Mouse (Mus musculus): Measurements from ENCODE around the gene Mapk1. TPM values are rescaled to one million over a fixed set of nuclear protein-coding genes. Genes with fewer than 3 reads are reported as not detected.
A peak's percentile ranks its signal among the peaks of the same experiment; 100 is the strongest.

Mapk1 gene
- polyA plus RNA-seq, 2 experiments = 126 to 186 TPM

- Histone ChIP-seq H3K27me3 (ENCODE audit: control insufficient read depth, insufficient read depth, low read length) (no peaks in the 10 kb centered on the region), H3K9ac (ENCODE audit: low read depth, low read length, severe bottlenecking) (peak overlapping the region; percentile 87; the same call in 1 of the 2 replicates), H3K27ac (replicated peaks; ENCODE audit: low read depth, low read length) (no peak overlapping the region), H3K36me3 (ENCODE audit: control insufficient read depth, insufficient read depth, low read length) (peaks cover 9% of the 10 kb centered on the region; the same call in 1 of the 2 replicates), H3K4me1 (ENCODE audit: control insufficient read depth, insufficient read depth, low read length) (peaks cover 4% of the 10 kb centered on the region), H3K9me3 (ENCODE audit: control insufficient read depth, low read length) (peaks cover 1% of the 10 kb centered on the region; the same call in 1 of the 2 replicates), H3K4me2 (replicated peaks; ENCODE audit: low read depth, low read length, severe bottlenecking) (peak overlapping the region; percentile 73), H3K4me3 (replicated peaks; ENCODE audit: low read length) (peak overlapping the region; percentile 78)
- WGBS = 50% methylated on average over 6 of the region's 6 CpGs
- ATAC-seq (ENCODE audit: low FRiP score, low read depth) (no peak), DNase-seq (ENCODE audit: low spot score) (no peak)
- TF ChIP-seq POLR2A (IDR thresholded peaks at IDR 0.05; ENCODE audit: borderline replicate concordance, extremely low read depth, insufficient read depth, insufficient read length) = no peak
Observed at GRCm38 (mm10) chr16:17070716-17071115, 87.5 kb downstream of the Mapk1 start.

DNA sequence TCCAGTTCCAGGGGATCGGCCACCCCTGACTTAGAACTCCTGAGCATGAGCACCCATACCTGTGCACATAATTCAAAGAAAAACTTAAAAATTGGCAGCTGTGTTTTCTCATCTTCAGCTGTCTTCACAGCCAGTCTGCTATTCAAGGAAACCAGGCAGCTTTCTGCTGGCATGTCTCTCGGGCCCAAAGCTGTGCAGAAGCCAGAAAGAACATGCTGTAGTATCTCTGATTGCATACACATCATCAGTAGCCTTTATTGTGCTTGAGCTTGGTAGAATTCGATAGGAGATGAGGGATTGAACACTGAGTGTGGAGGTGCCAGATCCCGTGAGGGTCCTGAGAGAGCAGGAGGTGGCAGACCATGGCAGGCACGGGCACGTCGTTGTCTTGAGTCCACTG lies 89.8 kb downstream of the Mapk1 start:
- Histone ChIP-seq H3K9ac (ENCODE audit: low read depth, low read length, severe bottlenecking) (no peak overlapping the region), H3K9me3 (ENCODE audit: control insufficient read depth, low read length) (peaks cover 3% of the 10 kb centered on the region; the same call in 1 of the 2 replicates), H3K4me1 (ENCODE audit: control insufficient read depth, insufficient read depth, low read length) (peaks cover 4% of the 10 kb centered on the region), H3K27me3 (ENCODE audit: control insufficient read depth, insufficient read depth, low read length) (no peaks in the 10 kb centered on the region), H3K27ac (replicated peaks; ENCODE audit: low read depth, low read length) (no peak overlapping the region), H3K36me3 (ENCODE audit: control insufficient read depth, insufficient read depth, low read length) (peaks cover 20% of the 10 kb centered on the region; the same call in 1 of the 2 replicates), H3K4me3 (replicated peaks; ENCODE audit: low read length) (no peak overlapping the region), H3K4me2 (replicated peaks; ENCODE audit: low read depth, low read length, severe bottlenecking) (no peak overlapping the region)
- TF ChIP-seq POLR2A (IDR thresholded peaks at IDR 0.05; ENCODE audit: borderline replicate concordance, extremely low read depth, insufficient read depth, insufficient read length) = no peak
- WGBS = 91% methylated on average over 7 of the region's 7 CpGs
- DNase-seq (ENCODE audit: low spot score) = no peak
- no peak for ATAC-seq (ENCODE audit: low FRiP score, low read depth)

DNA sequence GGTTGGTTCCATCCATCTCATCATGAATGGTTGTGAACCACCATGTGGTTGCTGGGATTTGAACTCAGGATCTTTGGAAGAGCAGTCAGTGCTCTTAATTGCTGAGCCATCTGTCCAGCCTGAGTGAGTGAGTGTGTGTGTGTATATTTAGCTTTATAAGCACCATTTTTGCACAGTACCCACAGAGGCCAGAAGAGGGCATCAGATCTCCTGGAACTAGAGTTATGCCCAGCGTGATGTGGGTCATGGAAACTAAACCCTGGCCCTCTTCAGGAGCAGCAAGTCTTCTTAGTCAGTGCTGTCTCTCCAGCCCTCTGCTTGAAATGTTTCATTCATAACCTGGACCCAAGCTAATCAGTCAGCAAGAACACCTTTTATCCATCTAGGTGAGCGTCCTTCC lies 93.1 kb downstream of the Mapk1 start:
- Histone ChIP-seq H3K4me1 (ENCODE audit: control insufficient read depth, insufficient read depth, low read length) (no peaks in the 10 kb centered on the region), H3K9me3 (ENCODE audit: control insufficient read depth, low read length) (peaks cover 3% of the 10 kb centered on the region; the same call in 1 of the 2 replicates)

DNA sequence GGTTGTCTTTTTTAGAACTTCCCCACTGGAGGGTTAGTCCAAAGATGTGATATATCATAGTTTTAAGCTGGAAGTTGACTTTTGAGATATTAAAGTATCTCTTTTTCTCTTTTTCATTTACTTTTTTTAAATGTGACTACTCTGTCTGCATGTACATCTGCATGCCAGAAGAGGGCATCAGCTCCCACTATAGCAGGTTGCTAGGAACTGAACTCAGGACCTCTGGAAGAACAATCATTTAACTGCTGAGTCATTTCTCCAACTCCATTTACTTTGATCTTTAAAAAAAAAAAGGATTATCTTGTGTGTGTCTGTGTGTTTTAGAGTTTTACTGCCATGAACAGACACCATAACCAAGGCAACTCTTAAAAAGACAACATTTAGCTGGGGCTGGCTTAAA lies 93.7 kb downstream of the Mapk1 start:
- H3K4me2 ChIP-seq (replicated peaks; ENCODE audit: low read depth, low read length, severe bottlenecking) = no peak overlapping the region
- H3K4me3 ChIP-seq (replicated peaks; ENCODE audit: low read length) = no peak overlapping the region
- no peaks in the 10 kb centered on the region for H3K27me3 ChIP-seq (ENCODE audit: control insufficient read depth, insufficient read depth, low read length)
- no peak for TF ChIP-seq POLR2A (IDR thresholded peaks at IDR 0.05; ENCODE audit: borderline replicate concordance, extremely low read depth, insufficient read depth, insufficient read length)
- DNase-seq (ENCODE audit: low spot score) (no peak), ATAC-seq (ENCODE audit: low FRiP score, low read depth) (no peak)
- no peak overlapping the region for H3K9ac ChIP-seq (ENCODE audit: low read depth, low read length, severe bottlenecking)
- peaks cover 35% of the 10 kb centered on the region for H3K36me3 ChIP-seq (ENCODE audit: control insufficient read depth, insufficient read depth, low read length)
- H3K4me1 ChIP-seq (ENCODE audit: control insufficient read depth, insufficient read depth, low read length) = no peaks in the 10 kb centered on the region
- H3K9me3 ChIP-seq (ENCODE audit: control insufficient read depth, low read length) = peaks cover 3% of the 10 kb centered on the region; the same call in 1 of the 2 replicates
- no peak overlapping the region for H3K27ac ChIP-seq (replicated peaks; ENCODE audit: low read depth, low read length)

More for the DNA sequence above, 93.1 kb downstream of the Mapk1 start:
- Histone ChIP-seq H3K27me3 (ENCODE audit: control insufficient read depth, insufficient read depth, low read length) (no peaks in the 10 kb centered on the region), H3K36me3 (ENCODE audit: control insufficient read depth, insufficient read depth, low read length) (peaks cover 35% of the 10 kb centered on the region), H3K9ac (ENCODE audit: low read depth, low read length, severe bottlenecking) (no peak overlapping the region), H3K4me3 (replicated peaks; ENCODE audit: low read length) (no peak overlapping the region), H3K4me2 (replicated peaks; ENCODE audit: low read depth, low read length, severe bottlenecking) (no peak overlapping the region), H3K27ac (replicated peaks; ENCODE audit: low read depth, low read length) (no peak overlapping the region)
- TF ChIP-seq POLR2A (IDR thresholded peaks at IDR 0.05; ENCODE audit: borderline replicate concordance, extremely low read depth, insufficient read depth, insufficient read length) = no peak
- no peak for DNase-seq (ENCODE audit: low spot score)
- 96% methylated on average over 2 of the region's 2 CpGs for WGBS
- no peak for ATAC-seq (ENCODE audit: low FRiP score, low read depth)

DNA sequence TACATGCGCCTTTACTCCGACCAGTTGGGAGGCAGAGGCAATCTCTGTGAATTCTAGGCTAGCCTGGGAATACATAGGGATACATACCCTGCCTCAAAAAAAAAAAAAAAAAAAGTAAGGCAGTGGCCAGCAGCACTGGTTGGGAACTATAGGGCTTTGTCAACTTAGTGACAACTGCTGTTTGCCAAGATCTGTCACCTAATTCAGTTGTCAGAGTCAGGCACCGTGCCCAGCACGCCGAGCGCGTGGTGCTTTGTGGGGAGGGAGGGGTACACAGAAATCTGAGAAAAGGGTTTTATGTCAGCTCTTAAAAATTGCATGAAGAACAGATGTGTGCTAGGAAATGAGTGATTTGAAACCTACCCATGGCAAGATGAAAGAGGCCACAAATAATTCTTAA lies 94.9 kb downstream of the Mapk1 start:
- peak; percentile 34; the same call in 1 of the 2 replicates for ATAC-seq (ENCODE audit: low FRiP score, low read depth)
- no peak for DNase-seq (ENCODE audit: low spot score)
- no peaks in the 10 kb centered on the region for H3K4me1 ChIP-seq (ENCODE audit: control insufficient read depth, insufficient read depth, low read length)
- no peaks in the 10 kb centered on the region for H3K27me3 ChIP-seq (ENCODE audit: control insufficient read depth, insufficient read depth, low read length)
- H3K4me2 ChIP-seq (replicated peaks; ENCODE audit: low read depth, low read length, severe bottlenecking) = no peak overlapping the region
- H3K4me3 ChIP-seq (replicated peaks; ENCODE audit: low read length) = no peak overlapping the region
- no peak overlapping the region for H3K27ac ChIP-seq (replicated peaks; ENCODE audit: low read depth, low read length)
- no peak for TF ChIP-seq POLR2A (IDR thresholded peaks at IDR 0.05; ENCODE audit: borderline replicate concordance, extremely low read depth, insufficient read depth, insufficient read length)
- H3K9ac ChIP-seq (ENCODE audit: low read depth, low read length, severe bottlenecking) = no peak overlapping the region
- H3K36me3 ChIP-seq (ENCODE audit: control insufficient read depth, insufficient read depth, low read length) = peaks cover 44% of the 10 kb centered on the region
- peaks cover 3% of the 10 kb centered on the region; the same call in 1 of the 2 replicates for H3K9me3 ChIP-seq (ENCODE audit: control insufficient read depth, low read length)
- WGBS = 58% methylated on average over 7 of the region's 7 CpGs
